Mouse (Mus musculus) midbrain, embryonic 15.5 days (tissue): ENCODE results near the gene Thbs2. TPM values are rescaled to one million over a fixed set of nuclear protein-coding genes. Genes with fewer than 3 reads are reported as not detected.

Experiments used
- ATAC-seq: fragments of 200-750 bp; cut with Nextera tagmentation; replicated peaks from 2 replicates; pipeline ENCODE4 v1.8.0; 2017; ENCODE audit warnings: moderate TSS enrichment
- H3K27ac ChIP-seq: fragments of 300-500 bp; sonication (generic); 2 replicates; pipeline ENCODE4 v1.5.1; 2015; ENCODE audit warnings: mild to moderate bottlenecking, inconsistent platforms
- H3K27me3 ChIP-seq: fragments of 300-500 bp; sonication (generic); replicated peaks from 2 replicates; pipeline ENCODE4 v1.6.1; 2015; ENCODE audit warnings: inconsistent platforms
- H3K36me3 ChIP-seq: fragments of 300-500 bp; sonication (generic); replicated peaks from 2 replicates; pipeline ENCODE4 v1.6.1; 2015; ENCODE audit warnings: inconsistent platforms
- H3K4me1 ChIP-seq: fragments of 300-500 bp; sonication (generic); 2 replicates; pipeline ENCODE4 v1.6.1; 2015; ENCODE audit warnings: inconsistent platforms
- H3K4me2 ChIP-seq: fragments of 300-500 bp; sonication (generic); 2 replicates; pipeline ENCODE4 v1.6.1; 2015; ENCODE audit warnings: inconsistent platforms, mild to moderate bottlenecking, moderate library complexity
- H3K4me3 ChIP-seq: fragments of 300-500 bp; sonication (generic); 2 replicates; pipeline ENCODE4 v1.5.1; 2015; ENCODE audit warnings: mild to moderate bottlenecking, inconsistent platforms
- H3K9ac ChIP-seq: fragments of 300-500 bp; sonication (generic); 2 replicates; pipeline ENCODE4 v1.6.1; 2015; ENCODE audit warnings: mild to moderate bottlenecking, inconsistent platforms
- H3K9me3 ChIP-seq: fragments of 300-500 bp; sonication (generic); 2 replicates; pipeline ENCODE4 v1.6.1; 2016; ENCODE audit warnings: inconsistent platforms
- WGBS: fragments of 180-500 bp; shearing (Covaris S2); methylation state at CpG from one replicate; pipeline ENCODE4 v1.1.7; 2015; ENCODE audit warnings: mixed read lengths; 5-methylcytosine and 5-hydroxymethylcytosine counted together
- polyA plus RNA-seq: library from polyadenylated mRNA; unstranded; fragments of >200 nt; fragmentation: Nextera tagmentation; extraction: Ambion mirVana; gene quantifications from 2 replicates; pipeline ENCODE4 v1.2.1, GENCODE M21; 2015

The Thbs2 gene
- polyA plus RNA-seq, result 2.6 and 3.0 TPM in 2 replicates

- H3K36me3 ChIP-seq, result no peaks in the 10 kb centered on the region
- peaks cover 13% of the 10 kb centered on the region for H3K4me1 ChIP-seq
- H3K9me3 ChIP-seq, result no peaks in the 10 kb centered on the region
- ATAC-seq, result peak; percentile 66
- WGBS, result 1% methylated on average over 14 of the region's 14 CpGs
- no peak within 1 kb of the TSS for H3K27ac ChIP-seq
- peak within 1 kb of the TSS; percentile 22 for H3K4me3 ChIP-seq
- H3K4me2 ChIP-seq, result peak within 1 kb of the TSS; percentile 47
- H3K9ac ChIP-seq, result peak within 1 kb of the TSS; percentile 38; the same call in 1 of the 2 replicates
- no peaks in the 10 kb centered on the region for H3K27me3 ChIP-seq
Measured at GRCm38 (mm10) chr17:14693994-14694374, at the start of gene Thbs2. TSS of gene Thbs2 (minus strand) at chr17:14694235.

DNA sequence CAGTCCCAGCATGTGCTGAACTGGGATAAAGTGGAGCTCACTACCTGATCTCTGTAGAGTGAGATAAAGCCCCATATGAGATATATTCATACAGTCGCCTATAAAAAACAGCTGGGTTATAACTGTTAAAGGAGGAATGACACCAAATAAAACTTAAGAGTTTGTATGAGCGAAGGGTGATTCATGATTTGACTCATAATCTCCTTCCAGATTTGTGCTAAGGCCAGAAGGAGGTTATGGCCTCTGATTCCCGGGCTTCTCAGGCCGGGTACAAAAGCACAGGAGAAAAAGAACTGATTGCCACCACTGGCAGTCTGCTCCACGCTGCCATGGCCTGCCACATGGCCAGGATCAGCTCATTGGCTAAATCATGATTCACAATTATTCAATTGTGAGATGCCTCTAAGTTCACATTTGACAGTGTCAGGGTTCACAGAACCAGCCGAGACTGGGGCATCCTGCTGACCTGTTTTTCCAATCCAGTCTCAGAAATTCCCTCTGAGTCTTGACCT, 41.5 kb upstream of the Thbs2 start:
- Histone ChIP-seq H3K9me3 (no peaks in the 10 kb centered on the region), H3K36me3 (no peaks in the 10 kb centered on the region), H3K4me2 (no peak overlapping the region), H3K27ac (no peak overlapping the region), H3K4me1 (no peaks in the 10 kb centered on the region), H3K27me3 (no peaks in the 10 kb centered on the region), H3K4me3 (no peak overlapping the region), H3K9ac (no peak overlapping the region)
- ATAC-seq, result no peak
- WGBS, result 82% methylated on average over 6 of the region's 6 CpGs

DNA sequence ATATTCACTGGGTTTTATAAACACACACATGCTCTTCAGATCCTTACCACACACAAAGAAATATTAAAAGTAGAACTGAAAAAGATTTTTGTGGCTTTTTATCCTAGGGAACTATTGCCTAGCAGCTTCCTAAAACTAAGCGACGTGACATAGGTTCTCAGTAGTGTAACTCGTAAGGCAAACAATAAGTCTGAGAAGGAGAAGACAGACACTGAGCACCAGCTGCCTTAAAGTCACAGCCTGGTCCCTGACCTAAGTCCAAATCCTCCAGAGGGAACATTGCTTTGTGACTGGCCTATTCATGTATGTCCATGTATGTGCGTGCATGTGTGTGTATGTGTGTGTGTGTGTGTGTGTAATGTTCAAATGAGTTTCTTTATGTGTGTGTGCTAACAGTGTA, 40.3 kb upstream of the Thbs2 start:
- no peaks in the 10 kb centered on the region for H3K4me1 ChIP-seq
- H3K27ac ChIP-seq, result no peak overlapping the region
- no peak for ATAC-seq
- no peaks in the 10 kb centered on the region for H3K9me3 ChIP-seq
- no peaks in the 10 kb centered on the region for H3K27me3 ChIP-seq
- no peak overlapping the region for H3K4me2 ChIP-seq
- H3K9ac ChIP-seq, result no peak overlapping the region
- H3K4me3 ChIP-seq, result no peak overlapping the region
- WGBS, result 69% methylated on average over 4 of the region's 4 CpGs
- H3K36me3 ChIP-seq, result no peaks in the 10 kb centered on the region

DNA sequence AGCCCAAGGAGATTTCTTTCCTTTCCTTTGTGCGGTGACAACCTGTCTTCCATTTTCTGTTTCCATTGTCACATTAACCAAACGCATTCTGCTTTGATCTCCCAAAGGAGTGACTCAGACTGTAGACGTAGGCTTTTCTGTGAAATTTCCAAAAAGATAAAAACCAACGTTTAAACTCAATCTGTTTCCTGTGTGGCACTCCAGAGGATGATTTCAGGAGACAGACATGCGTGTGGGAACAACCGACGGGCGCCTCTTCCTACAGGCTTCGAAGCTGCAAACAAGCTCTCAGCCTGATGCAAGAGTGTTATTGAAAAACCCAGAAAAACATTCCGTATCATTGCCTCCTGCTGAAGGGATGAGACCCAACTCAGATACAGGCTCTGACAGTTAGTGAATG, 39.9 kb upstream of the Thbs2 start:
- no peak for ATAC-seq
- H3K4me2 ChIP-seq, result no peak overlapping the region
- H3K27me3 ChIP-seq, result no peaks in the 10 kb centered on the region
- H3K27ac ChIP-seq, result no peak overlapping the region
- H3K4me3 ChIP-seq, result no peak overlapping the region
- H3K4me1 ChIP-seq, result no peaks in the 10 kb centered on the region
- 53% methylated on average over 10 of the region's 10 CpGs for WGBS
- H3K9ac ChIP-seq, result no peak overlapping the region
- H3K36me3 ChIP-seq, result no peaks in the 10 kb centered on the region
- no peaks in the 10 kb centered on the region for H3K9me3 ChIP-seq

GRCm38 (mm10) chr17:14733027-14733426, 39.0 kb upstream of the Thbs2 start:
- no peaks in the 10 kb centered on the region for H3K36me3 ChIP-seq
- H3K4me3 ChIP-seq, result no peak overlapping the region
- no peak overlapping the region for H3K4me2 ChIP-seq
- WGBS, result 89% methylated on average over 1 of the region's 1 CpGs
- no peak for ATAC-seq
- no peaks in the 10 kb centered on the region for H3K9me3 ChIP-seq
- no peaks in the 10 kb centered on the region for H3K27me3 ChIP-seq
- H3K9ac ChIP-seq, result no peak overlapping the region
- no peaks in the 10 kb centered on the region for H3K4me1 ChIP-seq
- H3K27ac ChIP-seq, result no peak overlapping the region

DNA sequence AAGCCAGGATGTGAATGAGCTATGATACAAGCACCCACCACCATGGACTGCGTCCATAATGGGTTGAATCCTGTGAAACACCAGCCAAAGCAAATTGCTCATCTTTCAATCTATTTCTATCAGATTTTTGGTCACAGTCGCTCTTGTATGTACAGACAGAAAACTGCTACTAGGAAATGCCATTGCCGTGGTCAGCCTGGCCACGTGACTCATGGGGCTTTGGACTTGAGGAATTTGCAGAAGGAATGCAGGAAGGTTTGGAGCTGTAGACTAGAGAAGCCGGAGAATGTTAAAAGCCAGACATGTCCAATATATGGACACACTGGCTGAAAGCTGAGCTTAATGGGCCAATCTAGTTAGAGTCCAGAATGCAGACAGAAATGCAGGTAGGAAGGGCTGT, 36.6 kb upstream of the Thbs2 start:
- Histone ChIP-seq H3K4me3 (no peak overlapping the region), H3K4me1 (no peaks in the 10 kb centered on the region), H3K9me3 (no peaks in the 10 kb centered on the region), H3K36me3 (no peaks in the 10 kb centered on the region), H3K27me3 (no peaks in the 10 kb centered on the region), H3K27ac (no peak overlapping the region), H3K4me2 (no peak overlapping the region), H3K9ac (no peak overlapping the region)
- WGBS, result 83% methylated on average over 5 of the region's 5 CpGs
- no peak for ATAC-seq

DNA sequence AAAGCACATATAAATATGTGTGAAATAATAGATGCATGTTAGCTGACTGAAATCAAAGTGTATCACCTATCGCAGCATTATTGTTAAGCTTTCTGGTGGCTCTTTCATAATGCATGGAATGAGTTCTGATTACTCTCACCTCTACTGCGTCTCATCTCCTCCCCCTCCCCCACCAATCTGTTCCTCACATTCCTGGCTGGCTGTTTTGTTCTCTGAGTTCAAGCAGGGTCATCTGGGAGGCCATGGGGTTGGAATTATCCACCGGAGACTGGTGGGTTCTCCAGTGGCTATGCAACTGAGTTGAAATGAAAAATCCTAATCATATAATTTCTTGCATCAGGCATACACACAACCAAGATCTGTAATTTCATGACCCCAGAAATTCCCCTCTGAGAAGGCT, 33.4 kb upstream of the Thbs2 start:
- H3K27me3 ChIP-seq, result no peaks in the 10 kb centered on the region
- H3K4me3 ChIP-seq, result no peak overlapping the region
- 29% methylated on average over 3 of the region's 3 CpGs for WGBS
- no peak overlapping the region for H3K27ac ChIP-seq
- no peaks in the 10 kb centered on the region for H3K36me3 ChIP-seq
- no peaks in the 10 kb centered on the region for H3K4me1 ChIP-seq
- H3K4me2 ChIP-seq, result no peak overlapping the region
- no peak overlapping the region for H3K9ac ChIP-seq
- H3K9me3 ChIP-seq, result no peaks in the 10 kb centered on the region
- no peak for ATAC-seq

GRCm38 (mm10) chr17:14724786-14725185, 30.8 kb upstream of the Thbs2 start:
- H3K4me2 ChIP-seq, result no peak overlapping the region
- no peak for ATAC-seq
- H3K4me1 ChIP-seq, result no peaks in the 10 kb centered on the region
- H3K27ac ChIP-seq, result no peak overlapping the region
- H3K9ac ChIP-seq, result no peak overlapping the region
- 63% methylated on average over 2 of the region's 2 CpGs for WGBS
- no peaks in the 10 kb centered on the region for H3K9me3 ChIP-seq
- no peaks in the 10 kb centered on the region for H3K27me3 ChIP-seq
- no peaks in the 10 kb centered on the region for H3K36me3 ChIP-seq
- H3K4me3 ChIP-seq, result no peak overlapping the region

DNA sequence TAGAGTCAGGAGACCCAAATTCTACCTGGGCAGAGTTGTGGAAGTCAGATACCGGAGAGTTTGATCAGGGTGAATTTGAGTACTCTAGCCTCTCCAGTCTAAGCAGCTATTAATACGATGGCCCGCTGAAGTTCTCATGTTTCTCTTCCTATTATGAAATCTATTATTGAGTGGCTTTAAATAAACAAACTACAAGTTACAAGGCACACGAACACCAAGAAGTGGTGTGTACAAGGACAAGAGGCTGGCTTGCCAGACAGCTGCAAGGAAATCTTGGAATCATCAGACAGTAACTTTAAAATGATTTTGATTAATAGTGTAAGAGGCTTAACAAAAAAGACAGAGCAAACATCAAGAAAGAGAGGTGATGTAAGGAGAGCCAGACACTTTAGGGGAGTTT, 27.3 kb upstream of the Thbs2 start:
- 87% methylated on average over 4 of the region's 4 CpGs for WGBS
- Histone ChIP-seq H3K4me2 (no peak overlapping the region), H3K36me3 (no peaks in the 10 kb centered on the region), H3K9me3 (no peaks in the 10 kb centered on the region), H3K27me3 (no peaks in the 10 kb centered on the region), H3K27ac (no peak overlapping the region), H3K4me1 (no peaks in the 10 kb centered on the region), H3K4me3 (no peak overlapping the region), H3K9ac (no peak overlapping the region)
- ATAC-seq, result no peak

DNA sequence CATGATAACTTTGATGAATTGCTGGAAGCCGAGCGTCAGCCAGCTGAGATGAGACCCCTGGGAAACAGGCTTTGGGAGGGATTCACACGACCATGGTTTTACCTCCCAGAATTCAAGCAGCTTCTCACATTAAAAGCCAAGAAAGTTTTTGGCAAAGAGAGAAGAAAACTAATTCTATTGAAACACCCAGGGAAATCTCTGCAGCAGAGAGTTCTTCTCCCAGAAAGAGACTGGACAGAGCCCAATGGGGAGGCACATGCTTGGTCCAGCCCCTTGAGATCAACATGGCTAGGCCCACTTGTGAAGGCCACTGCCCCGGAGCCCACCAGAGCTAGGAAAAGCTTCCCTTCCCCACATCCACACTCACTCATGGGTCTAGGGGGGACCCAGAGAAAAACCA, 26.9 kb upstream of the Thbs2 start:
- Histone ChIP-seq H3K4me3 (no peak overlapping the region), H3K9me3 (no peaks in the 10 kb centered on the region), H3K27ac (no peak overlapping the region), H3K27me3 (no peaks in the 10 kb centered on the region), H3K36me3 (no peaks in the 10 kb centered on the region), H3K4me2 (no peak overlapping the region), H3K9ac (no peak overlapping the region), H3K4me1 (no peaks in the 10 kb centered on the region)
- no peak for ATAC-seq
- whole genome bisulfite sequencing, result 84% methylated on average over 4 of the region's 4 CpGs

DNA sequence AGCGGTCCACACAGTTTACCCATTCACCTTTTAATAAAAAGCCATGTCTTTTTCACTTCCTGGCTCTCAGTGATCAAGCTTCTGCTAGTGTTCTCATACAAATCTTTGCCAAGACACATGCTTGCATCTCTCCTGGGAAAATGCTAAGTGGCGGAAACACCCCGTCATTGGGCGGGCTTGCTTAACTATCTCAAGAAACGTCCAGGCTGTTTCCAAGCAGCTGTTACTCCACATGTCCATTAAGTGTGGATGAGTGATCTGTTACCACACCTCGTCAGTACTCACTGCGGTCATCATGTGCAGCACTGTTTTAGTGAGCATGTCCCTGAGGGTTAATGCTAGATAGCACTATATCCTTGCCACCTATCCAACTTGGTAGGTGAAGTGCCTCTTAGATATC, 26.2 kb upstream of the Thbs2 start:
- Histone ChIP-seq H3K4me2 (no peak overlapping the region), H3K27me3 (no peaks in the 10 kb centered on the region), H3K27ac (no peak overlapping the region), H3K4me3 (no peak overlapping the region), H3K36me3 (no peaks in the 10 kb centered on the region), H3K9me3 (no peaks in the 10 kb centered on the region), H3K9ac (no peak overlapping the region), H3K4me1 (no peaks in the 10 kb centered on the region)
- WGBS, result 85% methylated on average over 7 of the region's 7 CpGs
- no peak for ATAC-seq

DNA sequence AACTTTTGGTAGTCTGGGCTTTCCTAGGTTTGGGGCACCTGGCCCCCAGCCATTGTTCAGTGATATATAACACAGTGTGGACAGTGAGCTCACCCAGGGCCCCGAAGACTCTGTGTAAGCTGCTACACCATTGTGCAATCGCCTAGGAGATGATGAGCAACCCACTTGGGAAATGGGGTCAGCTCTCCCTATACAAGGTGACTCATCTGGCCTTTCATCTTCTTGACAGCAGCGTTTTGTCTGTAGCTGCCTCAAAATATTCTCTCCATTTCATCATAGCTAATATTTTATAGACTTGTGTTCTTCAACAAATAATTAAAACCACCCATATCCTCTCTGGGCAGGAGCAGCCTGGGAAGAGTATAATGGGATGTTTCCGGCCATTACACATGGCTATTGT, 24.8 kb upstream of the Thbs2 start:
- H3K27ac ChIP-seq, result no peak overlapping the region
- no peaks in the 10 kb centered on the region for H3K36me3 ChIP-seq
- no peak overlapping the region for H3K9ac ChIP-seq
- no peaks in the 10 kb centered on the region for H3K9me3 ChIP-seq
- no peaks in the 10 kb centered on the region for H3K27me3 ChIP-seq
- no peak overlapping the region for H3K4me2 ChIP-seq
- WGBS, result 49% methylated on average over 4 of the region's 4 CpGs
- ATAC-seq, result no peak
- no peaks in the 10 kb centered on the region for H3K4me1 ChIP-seq
- no peak overlapping the region for H3K4me3 ChIP-seq

- no peak overlapping the region for H3K4me3 ChIP-seq
- H3K4me2 ChIP-seq, result no peak overlapping the region
- H3K36me3 ChIP-seq, result no peaks in the 10 kb centered on the region
- no peak overlapping the region for H3K27ac ChIP-seq
- H3K9me3 ChIP-seq, result no peaks in the 10 kb centered on the region
- no peak for ATAC-seq
- H3K27me3 ChIP-seq, result no peaks in the 10 kb centered on the region
- no peaks in the 10 kb centered on the region for H3K4me1 ChIP-seq
- H3K9ac ChIP-seq, result no peak overlapping the region
- WGBS, result 60% methylated on average over 8 of the region's 8 CpGs
Measured at GRCm38 (mm10) chr17:14714782-14715181, 20.7 kb upstream of the Thbs2 start.
